Mouse (Mus musculus) midbrain, embryonic 14.5 days (tissue): ENCODE results near the gene Sap30l. TPM values are rescaled to one million over a fixed set of nuclear protein-coding genes. Genes with fewer than 3 reads are reported as not detected.
"Not testable (repeated sequence)": the region's sequence is repeated elsewhere in the genome, so short reads cannot be mapped to it uniquely, and the experiment has no call there.

Source experiments
- ATAC-seq: fragments of 200-750 bp; cut with Nextera tagmentation; 2 replicates; pipeline ENCODE4 v1.8.0; 2017; ENCODE audit warnings: moderate number of reproducible peaks, moderate library complexity; ENCODE audit not compliant: low FRiP score, low TSS enrichment
- DNase-seq: peaks from one replicate; pipeline ENCODE4 v3.0.0-alpha.2; 2015
- H3K27ac ChIP-seq: fragments of 300-500 bp; sonication (generic); replicated peaks from 2 replicates; pipeline ENCODE4 v1.5.1; 2014; ENCODE audit warnings: mild to moderate bottlenecking, low read depth, low read length, moderate library complexity
- H3K27me3 ChIP-seq: fragments of 300-500 bp; sonication (generic); 2 replicates; pipeline ENCODE4 v1.6.1; 2014; ENCODE audit warnings: low read length, control low read depth, mixed read lengths; ENCODE audit not compliant: control insufficient read depth, insufficient read depth
- H3K36me3 ChIP-seq: fragments of 300-500 bp; sonication (generic); 2 replicates; pipeline ENCODE4 v1.6.1; 2014; ENCODE audit warnings: low read length, control low read depth; ENCODE audit not compliant: control insufficient read depth, insufficient read depth
- H3K4me1 ChIP-seq: fragments of 300-500 bp; sonication (generic); 2 replicates; pipeline ENCODE4 v1.6.1; 2014; ENCODE audit warnings: mild to moderate bottlenecking, antibody characterized with exemption, low read length, control low read depth; ENCODE audit not compliant: control insufficient read depth, insufficient read depth
- H3K4me2 ChIP-seq: fragments of 300-500 bp; sonication (generic); 2 replicates; pipeline ENCODE4 v1.6.1; 2014; ENCODE audit warnings: mild to moderate bottlenecking, low read length, moderate library complexity
- H3K4me3 ChIP-seq: fragments of 300-500 bp; sonication (generic); replicated peaks from 2 replicates; pipeline ENCODE4 v1.5.1; 2014; ENCODE audit warnings: low read depth, low read length
- H3K9ac ChIP-seq: fragments of 300-500 bp; sonication (generic); replicated peaks from 2 replicates; pipeline ENCODE4 v1.6.1; 2014; ENCODE audit warnings: mild to moderate bottlenecking, low read length, moderate library complexity
- H3K9me3 ChIP-seq: fragments of 300-500 bp; sonication (generic); 2 replicates; pipeline ENCODE4 v1.6.1; 2016; ENCODE audit warnings: low read length, control low read depth, mixed read lengths; ENCODE audit not compliant: control insufficient read depth
- WGBS: fragments of 180-500 bp; shearing (Covaris S2); extraction: QIAGEN DNeasy Blood & Tissue Kit; methylation state at CpG from one replicate; pipeline ENCODE4 v1.1.7; 2014; 5-methylcytosine and 5-hydroxymethylcytosine counted together
- polyA plus RNA-seq: library from polyadenylated mRNA; unstranded; fragments of >200 nt; fragmentation: Nextera tagmentation; extraction: Ambion mirVana; gene quantifications from 2 replicates; pipeline ENCODE4 v1.2.1, GENCODE M21; 2014

The Sap30l gene
- polyA plus RNA-seq, 1 experiment from 2014 or later, result 13.1 TPM

- H3K9me3 ChIP-seq, H3K4me1 ChIP-seq, H3K36me3 ChIP-seq, ATAC-seq, H3K4me3 ChIP-seq, DNase-seq, H3K4me2 ChIP-seq, H3K27ac ChIP-seq, H3K9ac ChIP-seq: not testable (repeated sequence)
- WGBS, result 88% methylated on average over 2 of the region's 2 CpGs
- H3K27me3 ChIP-seq, result peaks cover 32% of the 10 kb centered on the region
Measured at GRCm38 (mm10) chr11:57823159-57823558, 21.7 kb downstream of the Sap30l start.

DNA sequence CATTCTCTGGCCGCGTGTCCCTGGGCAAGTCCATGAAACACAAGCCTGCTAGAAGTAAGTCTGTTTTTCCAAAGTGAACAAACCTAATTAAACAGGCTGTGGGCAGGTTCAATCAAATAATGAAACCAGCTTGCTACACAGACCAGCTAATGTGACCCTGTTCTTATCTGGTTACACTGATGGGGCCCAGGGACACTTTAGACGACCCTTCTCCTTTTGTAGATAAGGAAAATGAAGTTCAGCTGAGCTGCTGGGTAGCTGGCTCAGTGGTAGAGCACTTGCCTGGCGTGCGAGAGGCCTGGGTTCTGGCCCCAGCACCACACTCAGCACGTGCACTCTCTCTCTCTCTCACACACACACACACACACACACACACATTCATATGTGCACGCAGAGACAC lies 22.3 kb downstream of the Sap30l start:
- Histone ChIP-seq H3K9ac (no peak overlapping the region), H3K9me3 (no peaks in the 10 kb centered on the region), H3K36me3 (no peaks in the 10 kb centered on the region), H3K27ac (no peak overlapping the region), H3K4me3 (no peak overlapping the region), H3K4me1 (peaks cover 10% of the 10 kb centered on the region), H3K4me2 (no peak overlapping the region), H3K27me3 (peaks cover 37% of the 10 kb centered on the region)
- ATAC-seq (no peak), DNase-seq (no peak)
- 76% methylated on average over 7 of the region's 7 CpGs for WGBS

DNA sequence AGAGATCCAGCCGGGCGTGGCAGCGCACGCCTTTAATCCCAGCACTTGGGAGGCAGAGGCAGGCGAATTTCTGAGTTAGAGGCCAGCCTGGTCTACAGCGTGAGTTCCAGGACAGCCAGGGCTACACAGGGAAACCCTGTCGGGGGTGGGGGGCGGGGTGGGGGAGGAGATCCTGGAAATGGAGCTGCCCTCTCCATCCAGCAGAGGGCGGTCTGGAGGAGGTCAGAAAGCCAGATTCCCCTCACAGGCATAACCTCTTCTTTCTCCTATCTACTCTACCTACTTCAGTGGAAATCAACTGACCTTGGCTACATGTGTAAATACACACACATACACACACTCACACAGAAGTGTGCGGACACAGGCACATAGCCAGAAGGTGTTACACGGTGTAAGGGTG lies 23.8 kb downstream of the Sap30l start:
- not testable (repeated sequence) for H3K4me1 ChIP-seq, H3K36me3 ChIP-seq, H3K4me2 ChIP-seq, H3K4me3 ChIP-seq, H3K27ac ChIP-seq, H3K9me3 ChIP-seq, DNase-seq, H3K9ac ChIP-seq, ATAC-seq
- H3K27me3 ChIP-seq, result peaks cover 52% of the 10 kb centered on the region
- 47% methylated on average over 11 of the region's 11 CpGs for WGBS

GRCm38 (mm10) chr11:57827048-57827914 lies 25.8 kb downstream of the Sap30l start:
- peaks cover 73% of the 10 kb centered on the region for H3K27me3 ChIP-seq
- WGBS, result under 1% methylated on average over 41 of the region's 41 CpGs
- no peaks in the 10 kb centered on the region for H3K9me3 ChIP-seq
- H3K9ac ChIP-seq, result no peak overlapping the region
- peak overlapping the region; percentile 12 for H3K4me3 ChIP-seq
- H3K4me2 ChIP-seq, result peak overlapping the region; percentile 45
- no peak overlapping the region for H3K27ac ChIP-seq
- no peaks in the 10 kb centered on the region for H3K36me3 ChIP-seq
- DNase-seq, result peak; percentile 49
- peaks cover 10% of the 10 kb centered on the region for H3K4me1 ChIP-seq
- ATAC-seq, result no peak

GRCm38 (mm10) chr11:57827915-57828545 lies 26.6 kb downstream of the Sap30l start:
- Histone ChIP-seq H3K4me3 (peak overlapping the region; percentile 12), H3K9me3 (no peaks in the 10 kb centered on the region), H3K27ac (no peak overlapping the region), H3K9ac (no peak overlapping the region), H3K36me3 (no peaks in the 10 kb centered on the region), H3K27me3 (peaks cover 80% of the 10 kb centered on the region), H3K4me1 (peaks cover 10% of the 10 kb centered on the region), H3K4me2 (peak overlapping the region; percentile 45)
- under 1% methylated on average over 33 of the region's 33 CpGs for WGBS
- ATAC-seq (no peak), DNase-seq (peak; percentile 58)

GRCm38 (mm10) chr11:57828955-57829870 lies 27.8 kb downstream of the Sap30l start:
- H3K36me3 ChIP-seq, result no peaks in the 10 kb centered on the region
- H3K9ac ChIP-seq, result no peak overlapping the region
- no peak overlapping the region for H3K27ac ChIP-seq
- H3K4me1 ChIP-seq, result peaks cover 10% of the 10 kb centered on the region
- ATAC-seq, result no peak
- under 1% methylated on average over 53 of the region's 53 CpGs for WGBS
- no peak overlapping the region for H3K4me2 ChIP-seq
- peaks cover 92% of the 10 kb centered on the region for H3K27me3 ChIP-seq
- peak overlapping the region; percentile 13; the same call in 1 of the 2 replicates for H3K4me3 ChIP-seq
- no peaks in the 10 kb centered on the region for H3K9me3 ChIP-seq
- peak; percentile 43 for DNase-seq

DNA sequence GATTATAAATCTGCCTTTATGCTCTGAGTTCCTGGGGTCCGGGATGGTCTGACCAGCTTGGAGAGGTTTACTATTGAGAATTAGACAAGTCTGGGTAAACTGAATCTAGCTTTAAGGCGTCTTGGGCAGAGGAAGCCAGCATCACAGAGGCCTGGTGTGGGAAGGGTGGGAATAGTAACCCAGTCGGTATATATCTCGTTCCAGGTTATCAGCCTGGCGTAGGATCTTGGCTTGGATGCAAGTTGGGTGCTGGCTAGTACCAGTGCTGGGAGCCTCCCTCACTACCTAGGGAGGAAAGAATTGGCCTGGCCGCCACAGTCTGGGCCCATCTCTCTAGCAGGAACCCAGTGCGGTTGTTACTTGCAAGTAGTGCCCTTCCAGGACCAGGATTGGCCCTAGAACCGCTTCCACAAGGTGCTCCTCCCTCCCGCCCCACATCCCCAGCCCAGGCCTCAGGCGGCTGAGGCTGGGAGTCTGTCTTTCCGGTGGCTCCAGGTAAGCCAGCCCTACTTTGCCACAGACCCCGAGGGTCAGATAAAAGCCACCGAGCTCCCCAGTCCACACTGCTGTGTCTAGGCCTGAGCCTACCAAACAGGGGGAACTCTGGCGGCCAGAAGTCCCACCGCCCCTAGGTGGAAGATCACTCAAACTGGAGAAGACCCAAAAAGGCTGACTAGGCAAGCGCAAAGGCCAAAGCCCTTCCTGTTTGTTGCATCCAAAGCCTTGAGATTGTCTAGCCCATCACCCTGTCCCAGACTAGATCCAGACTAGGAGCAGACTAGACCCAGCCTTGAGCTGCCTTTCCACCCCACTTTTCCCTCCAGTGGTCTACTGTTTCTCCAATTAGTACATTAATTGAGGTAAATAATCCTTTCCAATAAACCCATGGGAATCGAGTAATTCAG lies 28.7 kb downstream of the Sap30l start:
- Histone ChIP-seq H3K27me3 (peaks cover 93% of the 10 kb centered on the region), H3K9ac (no peak overlapping the region), H3K4me2 (no peak overlapping the region), H3K4me3 (no peak overlapping the region), H3K36me3 (no peaks in the 10 kb centered on the region), H3K4me1 (peaks cover 10% of the 10 kb centered on the region), H3K9me3 (no peaks in the 10 kb centered on the region), H3K27ac (no peak overlapping the region)
- ATAC-seq (no peak), DNase-seq (peak; percentile 35)
- 13% methylated on average over 17 of the region's 17 CpGs for WGBS
